Mouse (Mus musculus) heart, postnatal 0 days (tissue): ENCODE measurements at regions not wholly inside any gene's neighbourhood (a gene's known extent, or its start where the extent isn't known, plus 50 kb on each side); places are given as distances from the start of the nearest gene placed in this dataset.

Experiments
- ATAC-seq: fragments of 200-750 bp; cut with Nextera tagmentation; 2 replicates; pipeline ENCODE4 v1.8.0; 2017; ENCODE audit warnings: low read depth, moderate number of reproducible peaks, moderate library complexity; ENCODE audit not compliant: insufficient read depth
- DNase-seq: peaks from one replicate; pipeline ENCODE4 v3.0.0-alpha.2; 2016; ENCODE audit warnings: low spot score
- H3K27ac ChIP-seq: fragments of 300-500 bp; sonication (generic); 2 replicates; pipeline ENCODE4 v1.5.1; 2014; ENCODE audit warnings: low read depth, mild to moderate bottlenecking
- H3K27me3 ChIP-seq: fragments of 300-500 bp; sonication (generic); 2 replicates; pipeline ENCODE4 v1.6.1; 2014; ENCODE audit warnings: low read length, mixed read lengths; ENCODE audit not compliant: control insufficient read depth, insufficient read depth
- H3K36me3 ChIP-seq: fragments of 300-500 bp; sonication (generic); replicated peaks from 2 replicates; pipeline ENCODE4 v1.6.1; 2014; ENCODE audit warnings: low read length, mixed read lengths; ENCODE audit not compliant: control insufficient read depth, insufficient read depth
- H3K4me1 ChIP-seq: fragments of 300-500 bp; sonication (generic); 2 replicates; pipeline ENCODE4 v1.6.1; 2014; ENCODE audit warnings: antibody characterized with exemption; ENCODE audit not compliant: control insufficient read depth, insufficient read depth
- H3K4me2 ChIP-seq: fragments of 300-500 bp; sonication (generic); 2 replicates; pipeline ENCODE4 v1.6.1; 2014; ENCODE audit warnings: low read depth, mild to moderate bottlenecking, low read length, moderate library complexity
- H3K4me3 ChIP-seq: fragments of 300-500 bp; sonication (generic); 2 replicates; pipeline ENCODE4 v1.5.1; 2014; ENCODE audit warnings: low read depth, low read length
- H3K9ac ChIP-seq: fragments of 300-500 bp; sonication (generic); replicated peaks from 2 replicates; pipeline ENCODE4 v1.6.1; 2014; ENCODE audit warnings: low read depth, low read length, mixed read lengths
- H3K9me3 ChIP-seq: fragments of 300-500 bp; sonication (generic); replicated peaks from 2 replicates; pipeline ENCODE4 v1.6.1; 2016; ENCODE audit warnings: low read length; ENCODE audit not compliant: control insufficient read depth
- CTCF ChIP-seq: IDR thresholded peaks from 2 replicates; pipeline ENCODE4 v1.5.1; 2016; ENCODE audit warnings: antibody characterized with exemption, control low read depth, low read depth
- EP300 ChIP-seq: IDR thresholded peaks from 2 replicates; pipeline ENCODE4 v1.6.1; 2016; ENCODE audit warnings: antibody characterized with exemption, low read depth

DNA sequence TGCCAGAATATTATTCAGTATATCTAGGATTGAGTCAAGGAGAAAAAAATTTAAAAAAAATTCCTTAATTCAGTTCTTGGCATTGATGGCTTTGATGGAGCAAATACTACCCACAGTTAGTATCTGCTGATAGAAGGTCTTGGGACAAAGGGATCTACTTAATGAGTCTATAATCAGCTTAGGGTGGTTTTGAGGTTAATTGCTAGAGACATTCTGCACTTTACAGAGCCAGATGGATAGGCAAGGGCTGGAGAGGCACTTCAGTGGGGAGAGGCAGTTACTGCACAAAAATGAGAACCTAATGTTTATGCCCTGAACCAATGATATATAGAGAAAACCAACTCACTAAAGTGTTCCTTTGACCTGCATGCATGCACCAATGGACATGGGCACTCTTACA, 51.8 kb upstream of the Lsm8 start:
- Histone ChIP-seq H3K36me3 (no peaks in the 10 kb centered on the region), H3K4me3 (no peak overlapping the region), H3K9me3 (no peaks in the 10 kb centered on the region), H3K4me1 (no peaks in the 10 kb centered on the region), H3K27me3 (no peaks in the 10 kb centered on the region), H3K4me2 (no peak overlapping the region), H3K27ac (no peak overlapping the region), H3K9ac (no peak overlapping the region)
- DNase-seq (no peak), ATAC-seq (no peak)
- no peak for TF ChIP-seq CTCF
- no peak for TF ChIP-seq EP300
